Mouse (Mus musculus) frontal cortex, postnatal 25 days (tissue): ENCODE data around the gene Zfp446.
"Not testable (repeated sequence)": the region's sequence is repeated elsewhere in the genome, so short reads cannot be mapped to it uniquely, and the experiment has no call there.

Experiments used
- DNase-seq, 2 experiments: peaks; one replicate each; pipeline ENCODE4 v3.0.0; 2022; ENCODE audit warnings: low spot score in 2 of 2

The Zfp446 gene

GRCm38 (mm10) chr7:12977682-12978389, at the start of gene Zfp446:
TSS of gene Zfp446 (plus strand) at chr7:12977848.
- peak; percentile 96 to 98 for DNase-seq

- no peak for DNase-seq
Observed at GRCm38 (mm10) chr7:12933615-12934140, 44.0 kb upstream of the Zfp446 start.

GRCm38 (mm10) chr7:12934808-12935207, 42.8 kb upstream of the Zfp446 start:
- no peak for DNase-seq

GRCm38 (mm10) chr7:12937254-12937803, 40.3 kb upstream of the Zfp446 start:
- DNase-seq: not testable (repeated sequence)

GRCm38 (mm10) chr7:12940599-12940998, 37.0 kb upstream of the Zfp446 start:
- DNase-seq: no peak

GRCm38 (mm10) chr7:12943488-12943887, 34.2 kb upstream of the Zfp446 start:
- DNase-seq: no peak

GRCm38 (mm10) chr7:12949032-12949871, 28.4 kb upstream of the Zfp446 start:
- peak; percentile 87 to 92 for DNase-seq

- DNase-seq: no peak
Observed at GRCm38 (mm10) chr7:12949872-12950229, 27.8 kb upstream of the Zfp446 start.

GRCm38 (mm10) chr7:12954896-12955295, 22.8 kb upstream of the Zfp446 start:
- DNase-seq: no peak

GRCm38 (mm10) chr7:12957511-12957910, 20.1 kb upstream of the Zfp446 start:
- no peak for DNase-seq

- no peak for DNase-seq
Observed at GRCm38 (mm10) chr7:12958948-12959347, 18.7 kb upstream of the Zfp446 start.

GRCm38 (mm10) chr7:12959718-12960117, 17.9 kb upstream of the Zfp446 start:
- DNase-seq: no peak

- peak in 1 of 2 experiments; percentile 31 for DNase-seq
Observed at GRCm38 (mm10) chr7:12961511-12962141, 16.0 kb upstream of the Zfp446 start.

GRCm38 (mm10) chr7:12965678-12966091, 12.0 kb upstream of the Zfp446 start, which contains the start of gene Zfp324:
TSS of gene Zfp324 (plus strand) at chr7:12965838.
- DNase-seq: peak; percentile 80 to 85

GRCm38 (mm10) chr7:12966104-12966845, 11.4 kb upstream of the Zfp446 start:
- peak in 1 of 2 experiments; percentile 48 for DNase-seq

- no peak for DNase-seq
Observed at GRCm38 (mm10) chr7:12970906-12971305, 6.7 kb upstream of the Zfp446 start.

- DNase-seq: no peak
Observed at GRCm38 (mm10) chr7:12978931-12979722, 1.5 kb downstream of the Zfp446 start.

- DNase-seq: no peak
Observed at GRCm38 (mm10) chr7:12979776-12980175, 2.1 kb downstream of the Zfp446 start.

GRCm38 (mm10) chr7:12980291-12980690, 2.6 kb downstream of the Zfp446 start:
- no peak for DNase-seq

- no peak for DNase-seq
Observed at GRCm38 (mm10) chr7:12985724-12986123, 8.1 kb downstream of the Zfp446 start.
